Comparison of ENCODE assay signal across 20 mouse cellular contexts in genomic region chr3:123977168-123977567, GRCm38 (mm10).
DNase-seq lines count a peak whose midpoint lies in the region; ATAC-seq and TF ChIP-seq lines count a peak whose summit lies in the region.
"Had no signal": no experiment of that assay in that cellular context is flagged by ENCODE, and none has a peak within 500 bp of the region (broad histone marks: within the 10 kb centered on the region; RNA-seq: fewer than 3 reads in every experiment).

No protein-coding gene starts in this region.

- H3K4me1 ChIP-seq in midbrain, postnatal 0 days (ENCODE audit: insufficient read depth, low read length) = no peaks in the 10 kb centered on the region
- H3K4me1 ChIP-seq in midbrain, embryonic 11.5 days (ENCODE audit: control insufficient read depth, insufficient read depth, low read length) = no peaks in the 10 kb centered on the region
- H3K4me1 ChIP-seq: embryonic facial prominence, embryonic 15.5 days; heart, embryonic 15.5 days; hindbrain, embryonic 15.5 days; limb, embryonic 15.5 days; midbrain, embryonic 13.5 days had no signal

- H3K27me3 ChIP-seq in midbrain, postnatal 0 days (ENCODE audit: insufficient read depth, low read length) = no peaks in the 10 kb centered on the region
- H3K27me3 ChIP-seq in midbrain, embryonic 11.5 days (ENCODE audit: control insufficient read depth, insufficient read depth, low read length) = no peaks in the 10 kb centered on the region
- H3K27me3 ChIP-seq: embryonic facial prominence, embryonic 15.5 days; heart, embryonic 15.5 days; hindbrain, embryonic 15.5 days; limb, embryonic 15.5 days; midbrain, embryonic 13.5 days had no signal

- no peak for TF ChIP-seq CTCF in midbrain, postnatal 0 days (IDR thresholded peaks at IDR 0.05)

- 86% methylated on average over 4 of the region's 4 CpGs for WGBS in midbrain, postnatal 0 days
- 85% methylated on average over 4 of the region's 4 CpGs for WGBS in midbrain, embryonic 11.5 days

- H3K4me3 ChIP-seq in midbrain, postnatal 0 days (ENCODE audit: low read depth, low read length) = no peak overlapping the region
- no peak overlapping the region for H3K4me3 ChIP-seq in midbrain, embryonic 11.5 days (ENCODE audit: low read depth, low read length)
- H3K4me3 ChIP-seq: embryonic facial prominence, embryonic 15.5 days; gastrocnemius, adult 2 months; heart, embryonic 15.5 days; hindbrain, embryonic 15.5 days; limb, embryonic 15.5 days; midbrain, embryonic 13.5 days had no signal

- H3K4me2 ChIP-seq in midbrain, postnatal 0 days (ENCODE audit: low read depth, low read length, poor library complexity, severe bottlenecking) = no peak overlapping the region
- H3K4me2 ChIP-seq in midbrain, embryonic 11.5 days = no peak overlapping the region
- H3K4me2 ChIP-seq: embryonic facial prominence, embryonic 15.5 days; heart, embryonic 15.5 days; hindbrain, embryonic 15.5 days; limb, embryonic 15.5 days; lung, embryonic 14.5 days; midbrain, embryonic 13.5 days had no signal

- no peaks in the 10 kb centered on the region for H3K9me3 ChIP-seq in midbrain, postnatal 0 days (ENCODE audit: low read length)
- no peaks in the 10 kb centered on the region for H3K9me3 ChIP-seq in midbrain, embryonic 11.5 days (ENCODE audit: control insufficient read depth, low read length)
- H3K9me3 ChIP-seq: embryonic facial prominence, embryonic 15.5 days; heart, embryonic 15.5 days; hindbrain, embryonic 15.5 days; limb, embryonic 15.5 days; midbrain, embryonic 13.5 days had no signal

- H3K27ac ChIP-seq in midbrain, postnatal 0 days (ENCODE audit: low read depth, low read length) = no peak overlapping the region
- H3K27ac ChIP-seq in midbrain, embryonic 11.5 days (ENCODE audit: low read depth, low read length) = no peak overlapping the region
- H3K27ac ChIP-seq: embryonic facial prominence, embryonic 15.5 days; gastrocnemius, adult 2 months; heart, embryonic 15.5 days; hindbrain, embryonic 15.5 days; limb, embryonic 15.5 days; liver, embryonic 14.5 days; midbrain, embryonic 13.5 days had no signal

- H3K36me3 ChIP-seq in midbrain, postnatal 0 days (ENCODE audit: insufficient read depth, low read length) = no peaks in the 10 kb centered on the region
- no peaks in the 10 kb centered on the region for H3K36me3 ChIP-seq in midbrain, embryonic 11.5 days (ENCODE audit: control insufficient read depth, insufficient read depth, low read length)
- H3K36me3 ChIP-seq: embryonic facial prominence, embryonic 15.5 days; heart, embryonic 15.5 days; hindbrain, embryonic 15.5 days; limb, embryonic 15.5 days; midbrain, embryonic 13.5 days had no signal

- H3K9ac ChIP-seq in midbrain, postnatal 0 days (replicated peaks; ENCODE audit: low read length, poor library complexity, severe bottlenecking) = no peak overlapping the region
- no peak overlapping the region for H3K9ac ChIP-seq in midbrain, embryonic 11.5 days (ENCODE audit: low read length)
- H3K9ac ChIP-seq: embryonic facial prominence, embryonic 15.5 days; heart, embryonic 15.5 days; hindbrain, embryonic 15.5 days; limb, embryonic 15.5 days; liver, embryonic 14.5 days; lung, embryonic 14.5 days; midbrain, embryonic 13.5 days had no signal

- DNase-seq in cerebellum, adult 8-10 months = no peak
- DNase-seq in midbrain, postnatal 0 days (ENCODE audit: low spot score) = peak; percentile 79
- DNase-seq in midbrain, embryonic 11.5 days (ENCODE audit: low spot score, missing footprints) = no peak
- DNase-seq in cerebellum, postnatal 10 days = peak; percentile 93 to 94
- no peak for DNase-seq in urinary bladder, postnatal 25 days (ENCODE audit: low spot score)
- no peak for DNase-seq in ovary, postnatal 10 days (ENCODE audit: low spot score)
- DNase-seq: adrenal gland, postnatal 25 days; gastrocnemius, adult 2 months; heart, postnatal 36 days; kidney, postnatal 36 days; lung, embryonic 14.5 days; right cerebral cortex, postnatal 14 days had no signal

- peak; percentile 79 for ATAC-seq in cerebellum, adult (ENCODE audit: insufficient number of reproducible peaks, low FRiP score, low TSS enrichment)
- ATAC-seq in midbrain, postnatal 0 days (ENCODE audit: low FRiP score) = no peak; the same call in 1 of the 2 replicates
- no peak for ATAC-seq in midbrain, embryonic 11.5 days (ENCODE audit: low FRiP score)
- ATAC-seq: intestine, embryonic 16.5 days; midbrain, embryonic 13.5 days had no signal

Comparison
In these comparisons a context has a peak if more than half of its experiments do, and no peak if none do; other contexts are left out.
1. DNase-seq: peak in midbrain, postnatal 0 days (single experiment) and cerebellum, postnatal 10 days (2 of 2); none in cerebellum, adult 8-10 months (single experiment), midbrain, embryonic 11.5 days (single experiment), urinary bladder, postnatal 25 days (single experiment) and ovary, postnatal 10 days (single experiment).